Mouse (Mus musculus): ENCODE results near the gene Whrn.

DNA sequence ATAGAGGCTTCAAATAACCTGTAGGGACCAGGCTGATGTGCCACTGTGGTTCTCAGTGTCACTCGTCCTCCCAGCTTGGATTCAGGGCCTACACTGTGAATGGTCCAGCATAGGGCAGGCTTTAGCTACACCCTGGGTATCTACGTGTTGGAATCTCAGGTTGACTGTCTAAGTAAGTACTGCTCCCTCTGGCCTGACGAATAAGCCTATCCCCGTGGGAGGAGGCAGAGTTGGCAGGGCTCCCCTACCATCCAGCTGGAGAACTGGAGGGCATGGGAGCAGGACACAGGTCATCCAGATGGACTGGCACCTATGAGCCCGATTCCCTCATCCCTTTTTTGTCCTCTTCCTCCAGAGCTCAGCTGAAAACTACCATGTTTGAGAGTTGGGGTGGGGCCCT lies 57.8 kb downstream of the Whrn start:
- TF ChIP-seq ZNF384 (IDR thresholded peaks at IDR 0.05; ENCODE audit: low read depth, low read length) (no peak), CHD2 (IDR thresholded peaks at IDR 0.05; ENCODE audit: low read depth, low read length) (no peak)

Data from ES-E14 (cell line).